Mouse (Mus musculus) heart, embryonic 16.5 days (tissue): ENCODE measurements around the gene Hmg20a. TPM values are rescaled to one million over a fixed set of nuclear protein-coding genes. Genes with fewer than 3 reads are reported as not detected.

Source experiments
- ATAC-seq: fragments of 200-750 bp; cut with Nextera tagmentation; replicated peaks from 2 replicates; pipeline ENCODE4 v1.8.0; 2017; ENCODE audit warnings: moderate number of reproducible peaks; ENCODE audit not compliant: insufficient read depth, low FRiP score; ENCODE audit errors: extremely low read depth
- H3K27ac ChIP-seq: fragments of 300-500 bp; sonication (generic); 2 replicates; pipeline ENCODE4 v1.5.1; 2014; ENCODE audit warnings: mild to moderate bottlenecking, low read length, control low read depth, moderate library complexity
- H3K27me3 ChIP-seq: fragments of 300-500 bp; sonication (generic); 2 replicates; pipeline ENCODE4 v1.6.1; 2014; ENCODE audit warnings: low read length, mixed read lengths; ENCODE audit not compliant: control insufficient read depth, insufficient read depth
- H3K36me3 ChIP-seq: fragments of 300-500 bp; sonication (generic); 2 replicates; pipeline ENCODE4 v1.6.1; 2014; ENCODE audit not compliant: control insufficient read depth, insufficient read depth
- H3K4me1 ChIP-seq: fragments of 300-500 bp; sonication (generic); 2 replicates; pipeline ENCODE4 v1.6.1; 2014; ENCODE audit warnings: low read length, mixed read lengths; ENCODE audit not compliant: control insufficient read depth, insufficient read depth
- H3K4me2 ChIP-seq: fragments of 300-500 bp; sonication (generic); 2 replicates; pipeline ENCODE4 v1.6.1; 2014; ENCODE audit warnings: low read depth, mild to moderate bottlenecking, control low read depth, low read length
- H3K4me3 ChIP-seq: fragments of 300-500 bp; sonication (generic); 2 replicates; pipeline ENCODE4 v1.5.1; 2014; ENCODE audit warnings: mild to moderate bottlenecking, control low read depth, low read length
- H3K9ac ChIP-seq: fragments of 300-500 bp; sonication (generic); 2 replicates; pipeline ENCODE4 v1.6.1; 2014; ENCODE audit warnings: low read length, control low read depth
- H3K9me3 ChIP-seq: fragments of 300-500 bp; sonication (generic); replicated peaks from 2 replicates; pipeline ENCODE4 v1.6.1; 2016; ENCODE audit warnings: low read length; ENCODE audit not compliant: control insufficient read depth
- WGBS: fragments of 180-500 bp; shearing (Covaris S2); extraction: QIAGEN DNeasy Blood & Tissue Kit; methylation state at CpG from one replicate; pipeline ENCODE4 v1.1.7; 2014; 5-methylcytosine and 5-hydroxymethylcytosine counted together
- polyA plus RNA-seq: library from polyadenylated mRNA; unstranded; fragments of >200 nt; fragmentation: Nextera tagmentation; extraction: Ambion mirVana; gene quantifications from 2 replicates; pipeline ENCODE4 v1.2.1, GENCODE M21; 2015

Hmg20a gene
- polyA plus RNA-seq = 54.1 and 54.6 TPM in 2 replicates

DNA sequence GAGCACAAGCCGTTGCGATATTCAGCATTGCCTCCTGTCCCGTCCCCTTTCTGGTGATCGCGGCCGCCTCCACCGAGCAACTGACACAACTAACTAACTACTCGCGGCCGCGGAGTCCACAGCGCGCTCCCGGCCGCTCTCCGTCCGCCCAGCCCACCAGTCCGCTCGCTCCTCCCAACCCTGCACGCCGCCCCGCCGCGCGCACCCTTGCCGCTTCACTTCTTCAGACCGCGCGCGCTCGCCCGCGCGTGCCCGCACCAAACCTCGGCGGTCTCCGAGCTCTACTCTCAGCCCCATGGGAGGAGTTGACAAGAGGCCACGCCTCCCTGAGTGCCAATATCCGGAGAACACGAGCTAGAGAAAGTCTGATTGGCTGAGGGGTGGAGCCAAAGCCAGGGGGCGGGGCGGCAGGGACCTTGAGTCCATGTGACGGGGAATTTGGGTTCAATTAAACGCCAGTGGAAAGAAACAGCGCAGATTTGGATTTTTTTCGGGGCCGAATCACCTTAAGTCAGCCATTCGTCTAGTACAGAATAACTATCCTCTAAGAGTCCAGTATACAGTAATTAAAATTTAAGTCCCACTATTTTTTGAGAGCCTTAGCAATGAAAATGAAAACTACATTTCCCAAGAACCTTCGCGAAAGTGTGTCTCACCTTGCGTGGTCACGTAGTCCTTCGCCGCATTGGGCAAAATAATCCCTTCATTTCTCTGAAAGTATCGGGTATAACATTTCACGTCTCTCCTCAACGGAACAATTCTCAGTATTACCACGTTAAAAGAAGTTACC is at the start of gene Hmg20a, which contains the start of gene Peak1:
Gene Hmg20a (plus strand): TSS at position 662 of the 790 bp plus-strand sequence.
Gene Peak1 (minus strand): TSS at position 120 of the 790 bp plus-strand sequence.
- H3K27me3 ChIP-seq = no peaks in the 10 kb centered on the region
- no peaks in the 10 kb centered on the region for H3K9me3 ChIP-seq
- WGBS = under 1% methylated on average over 59 of the region's 59 CpGs
- no peaks in the 10 kb centered on the region for H3K36me3 ChIP-seq
- H3K27ac ChIP-seq = peak within 1 kb of the TSS; percentile 98
- peaks cover 38% of the 10 kb centered on the region for H3K4me1 ChIP-seq
- peak within 1 kb of the TSS; percentile 82 for H3K4me2 ChIP-seq
- peak within 1 kb of the TSS; percentile 82 for H3K4me3 ChIP-seq
- ATAC-seq = peak; percentile 93
- peak within 1 kb of the TSS; percentile 94 for H3K9ac ChIP-seq

DNA sequence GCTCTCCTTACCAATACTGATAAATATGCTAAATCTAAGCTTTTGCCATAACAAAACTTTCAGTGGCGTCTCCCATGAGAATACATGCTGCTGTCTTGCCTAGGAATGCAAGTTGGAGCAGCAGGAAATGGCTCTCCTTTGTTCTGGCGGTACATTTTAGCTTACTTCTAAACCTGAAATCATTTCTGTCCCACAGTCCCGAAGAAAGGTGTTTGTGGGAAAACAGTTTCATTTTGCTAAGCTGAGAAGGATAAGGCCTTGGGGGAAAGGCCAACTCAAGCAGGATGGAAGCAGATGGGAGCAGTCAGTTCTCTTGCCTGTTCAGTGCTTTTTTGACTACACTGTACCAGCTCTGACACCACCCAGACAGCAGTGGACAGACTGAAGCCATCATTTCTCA is 49.6 kb upstream of the Hmg20a start:
- ATAC-seq = no peak
- Histone ChIP-seq H3K4me1 (peaks cover 8% of the 10 kb centered on the region), H3K27me3 (no peaks in the 10 kb centered on the region), H3K27ac (peak overlapping the region; percentile 55; the same call in 1 of the 2 replicates), H3K4me2 (0 out of 2 replicates have a peak overlapping the region, but pooled peaks have one; percentile 28), H3K9me3 (no peaks in the 10 kb centered on the region), H3K36me3 (no peaks in the 10 kb centered on the region), H3K4me3 (no peak overlapping the region), H3K9ac (no peak overlapping the region)
- WGBS = 62% methylated on average over 3 of the region's 3 CpGs

DNA sequence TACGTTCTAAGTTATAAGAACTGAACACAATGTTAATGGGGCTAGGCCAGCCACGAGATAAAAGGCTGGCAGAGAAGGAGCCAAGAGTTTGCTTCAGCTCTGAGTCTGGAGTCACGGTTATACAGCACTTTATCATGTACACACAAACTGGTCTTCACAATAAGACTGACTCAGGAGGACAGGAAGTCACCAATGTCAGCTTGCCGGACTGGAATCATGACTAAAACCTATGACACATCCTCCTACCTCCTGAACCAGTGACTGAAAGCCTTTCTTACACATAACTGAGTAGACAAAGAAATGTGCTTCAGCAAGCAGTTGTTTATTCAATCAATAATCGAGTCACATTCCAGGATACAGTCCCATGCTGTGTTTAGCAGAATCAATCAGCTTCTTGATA is 47.7 kb upstream of the Hmg20a start:
- H3K4me1 ChIP-seq = peaks cover 10% of the 10 kb centered on the region
- no peak overlapping the region for H3K4me2 ChIP-seq
- 45% methylated on average over 5 of the region's 5 CpGs for WGBS
- H3K27ac ChIP-seq = no peak overlapping the region
- H3K9ac ChIP-seq = no peak overlapping the region
- no peaks in the 10 kb centered on the region for H3K36me3 ChIP-seq
- ATAC-seq = no peak
- H3K9me3 ChIP-seq = no peaks in the 10 kb centered on the region
- no peaks in the 10 kb centered on the region for H3K27me3 ChIP-seq
- H3K4me3 ChIP-seq = no peak overlapping the region

DNA sequence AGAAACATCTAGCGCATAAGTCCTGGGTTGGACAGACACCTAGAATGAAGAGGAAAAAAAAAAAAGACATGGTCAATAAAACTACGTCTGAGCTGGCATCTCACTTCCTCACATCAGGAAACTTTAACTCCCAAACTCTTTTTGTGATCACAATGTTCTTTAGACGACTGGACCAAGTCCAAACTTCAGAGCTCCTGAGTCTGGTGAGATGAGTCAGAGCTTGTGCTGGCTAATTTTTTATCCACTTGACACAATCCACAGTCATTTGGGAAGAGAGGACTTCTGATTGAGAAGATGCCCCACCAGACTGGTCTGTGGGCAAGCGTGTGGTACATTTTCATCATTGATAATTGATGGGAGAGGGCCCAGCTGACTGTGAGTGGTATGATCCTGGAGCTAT is 44.0 kb upstream of the Hmg20a start:
- no peak overlapping the region for H3K9ac ChIP-seq
- H3K36me3 ChIP-seq = no peaks in the 10 kb centered on the region
- ATAC-seq = no peak
- H3K9me3 ChIP-seq = no peaks in the 10 kb centered on the region
- no peak overlapping the region for H3K27ac ChIP-seq
- WGBS = 63% methylated on average over 4 of the region's 4 CpGs
- no peak overlapping the region for H3K4me3 ChIP-seq
- H3K4me1 ChIP-seq = peaks cover 7% of the 10 kb centered on the region; the same call in 1 of the 2 replicates
- H3K27me3 ChIP-seq = no peaks in the 10 kb centered on the region
- H3K4me2 ChIP-seq = no peak overlapping the region

DNA sequence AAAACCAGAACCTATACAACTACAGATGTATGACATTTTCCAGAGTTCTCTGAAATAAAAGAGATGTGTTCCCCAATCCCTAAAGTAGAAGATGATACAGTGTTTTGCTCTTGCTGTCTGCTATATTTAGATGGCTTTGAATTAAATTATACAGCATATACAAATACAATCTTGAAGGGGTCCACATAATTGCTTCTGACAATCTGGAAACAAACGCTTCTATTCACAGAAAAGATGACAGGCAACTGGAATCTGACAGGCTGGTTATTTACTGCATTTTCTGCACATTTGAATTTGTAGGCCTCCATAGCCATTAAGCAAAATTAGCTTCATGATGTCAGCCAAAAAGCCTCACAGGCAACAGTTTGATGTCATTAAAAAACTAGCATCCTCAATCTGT is 35.6 kb upstream of the Hmg20a start:
- Histone ChIP-seq H3K9ac (no peak overlapping the region), H3K36me3 (no peaks in the 10 kb centered on the region), H3K4me2 (no peak overlapping the region), H3K27me3 (no peaks in the 10 kb centered on the region), H3K4me1 (no peaks in the 10 kb centered on the region), H3K4me3 (no peak overlapping the region), H3K9me3 (no peaks in the 10 kb centered on the region), H3K27ac (no peak overlapping the region)
- no peak for ATAC-seq
- 83% methylated on average over 1 of the region's 1 CpGs for WGBS

DNA sequence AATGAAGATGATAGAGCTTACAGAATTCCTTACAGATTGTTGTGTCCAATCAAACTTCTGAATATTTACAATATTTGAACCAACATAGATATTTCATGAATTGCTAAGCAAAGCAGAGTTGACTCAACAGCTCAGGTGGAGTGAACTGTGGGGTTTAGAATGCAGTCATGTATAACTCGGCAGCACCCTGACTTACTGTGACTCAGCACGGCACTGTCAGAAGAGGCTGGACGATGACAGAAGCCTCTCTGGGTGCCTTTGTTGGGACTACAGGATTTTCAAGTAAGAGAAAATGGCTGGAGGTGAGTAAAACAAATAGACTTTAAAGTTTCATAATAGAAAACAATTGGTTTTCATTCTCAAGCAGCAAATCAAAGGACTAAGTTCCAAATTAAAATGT is 25.6 kb upstream of the Hmg20a start:
- Histone ChIP-seq H3K27ac (no peak overlapping the region), H3K36me3 (no peaks in the 10 kb centered on the region), H3K27me3 (no peaks in the 10 kb centered on the region), H3K4me2 (no peak overlapping the region), H3K4me3 (no peak overlapping the region), H3K4me1 (peaks cover 9% of the 10 kb centered on the region), H3K9ac (no peak overlapping the region), H3K9me3 (no peaks in the 10 kb centered on the region; the same call in 1 of the 2 replicates)
- 78% methylated on average over 3 of the region's 3 CpGs for WGBS
- no peak for ATAC-seq

DNA sequence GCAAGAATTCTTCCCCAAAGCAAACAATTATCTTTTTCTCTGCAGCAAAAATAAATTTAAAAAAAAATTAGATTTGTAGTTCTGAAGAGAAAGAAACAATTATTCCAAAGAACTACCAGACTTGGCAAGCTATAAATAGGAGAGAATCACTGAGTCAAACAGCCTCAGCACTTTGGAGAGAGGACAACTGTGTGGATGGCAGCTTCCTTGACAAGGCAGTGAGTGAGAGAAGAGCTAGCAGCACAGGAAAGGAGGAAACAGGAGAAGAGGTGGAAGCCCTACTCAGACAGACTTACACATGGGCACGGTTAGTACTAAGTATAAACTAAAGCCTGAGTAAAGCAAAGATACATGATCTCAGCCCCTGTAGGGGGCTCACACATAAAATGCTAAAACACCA is 22.1 kb upstream of the Hmg20a start:
- no peaks in the 10 kb centered on the region; the same call in 1 of the 2 replicates for H3K9me3 ChIP-seq
- H3K36me3 ChIP-seq = no peaks in the 10 kb centered on the region
- 0 out of 2 replicates have a peak, but pooled peaks have one; percentile 23 for ATAC-seq
- H3K4me3 ChIP-seq = no peak overlapping the region
- H3K27me3 ChIP-seq = no peaks in the 10 kb centered on the region
- peak overlapping the region; percentile 56; the same call in 1 of the 2 replicates for H3K27ac ChIP-seq
- no peak overlapping the region for H3K9ac ChIP-seq
- no peak overlapping the region for H3K4me2 ChIP-seq
- 17% methylated on average over 1 of the region's 1 CpGs for WGBS
- H3K4me1 ChIP-seq = peaks cover 15% of the 10 kb centered on the region

DNA sequence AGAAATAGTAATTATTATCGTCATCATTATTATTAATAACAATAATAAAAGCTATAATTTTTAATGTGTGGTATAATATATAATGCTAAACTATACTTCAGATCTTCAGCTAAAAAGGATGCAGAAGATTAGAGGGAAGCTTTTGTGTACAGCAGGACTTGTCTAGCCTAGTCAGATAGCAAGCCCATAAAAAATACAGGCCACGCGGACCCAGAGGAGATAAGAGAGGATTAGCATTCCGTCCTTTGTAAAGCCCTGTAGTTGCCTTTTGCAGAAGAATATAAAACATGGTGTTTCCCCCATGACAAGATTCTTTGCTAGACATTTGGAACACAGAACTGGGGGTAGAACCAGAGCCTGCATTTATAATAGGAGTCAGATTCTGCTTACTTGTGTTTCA is 13.8 kb upstream of the Hmg20a start:
- Histone ChIP-seq H3K27me3 (no peaks in the 10 kb centered on the region), H3K4me2 (no peak overlapping the region), H3K27ac (peak overlapping the region; percentile 67), H3K9ac (no peak overlapping the region), H3K4me3 (no peak overlapping the region), H3K9me3 (no peaks in the 10 kb centered on the region), H3K36me3 (no peaks in the 10 kb centered on the region), H3K4me1 (peaks cover 26% of the 10 kb centered on the region)
- WGBS = 29% methylated on average over 4 of the region's 4 CpGs
- no peak for ATAC-seq

DNA sequence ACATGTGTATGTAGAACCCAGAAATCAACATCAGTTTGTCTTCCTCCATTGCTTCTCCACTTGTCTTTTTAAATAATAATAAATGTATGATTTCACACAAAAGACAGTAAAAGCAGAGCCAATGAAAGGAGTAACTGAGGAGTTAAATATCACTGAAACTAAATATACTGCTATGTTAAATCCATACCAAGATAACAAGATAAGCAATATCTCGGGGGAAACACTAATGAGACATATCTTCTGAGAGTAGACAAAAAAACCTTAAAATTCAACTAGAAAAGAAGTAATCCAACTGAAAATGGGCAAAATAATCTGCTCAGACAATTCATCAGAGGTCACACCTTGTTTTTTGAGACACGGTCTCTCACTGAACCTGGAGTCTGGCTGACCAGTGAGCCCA is 8.5 kb upstream of the Hmg20a start:
- WGBS = 75% methylated on average over 2 of the region's 2 CpGs
- Histone ChIP-seq H3K27me3 (no peaks in the 10 kb centered on the region), H3K4me2 (no peak overlapping the region), H3K9ac (no peak overlapping the region), H3K4me3 (no peak overlapping the region), H3K27ac (no peak overlapping the region), H3K9me3 (no peaks in the 10 kb centered on the region), H3K4me1 (peaks cover 17% of the 10 kb centered on the region), H3K36me3 (no peaks in the 10 kb centered on the region)
- ATAC-seq = no peak
